Mouse (Mus musculus): Measurements from ENCODE around the gene Fahd1. TPM values are rescaled to one million over a fixed set of nuclear protein-coding genes. Genes with fewer than 3 reads are reported as not detected.

Fahd1 gene
- polyA plus RNA-seq, 1 experiment from 2014 or later = 17.1 TPM

- DNase-seq (no peak), ATAC-seq (ENCODE audit: insufficient read depth) (no peak)
- no peak for TF ChIP-seq CTCF (IDR thresholded peaks at IDR 0.05; ENCODE audit: low read depth)
- no peaks in the 10 kb centered on the region for H3K27me3 ChIP-seq (ENCODE audit: insufficient read depth, low read length)
- no peak overlapping the region for H3K4me2 ChIP-seq
- no peak overlapping the region for H3K4me3 ChIP-seq (ENCODE audit: low read depth, low read length)
- H3K27ac ChIP-seq (ENCODE audit: low read depth) = no peak overlapping the region
- H3K36me3 ChIP-seq (ENCODE audit: insufficient read depth) = peaks cover 55% of the 10 kb centered on the region
- peaks cover 15% of the 10 kb centered on the region for H3K4me1 ChIP-seq (ENCODE audit: insufficient read depth)
- H3K9ac ChIP-seq = no peak overlapping the region; the same call in 1 of the 2 replicates
- no peaks in the 10 kb centered on the region for H3K9me3 ChIP-seq (ENCODE audit: low read depth, low read length)
- WGBS = 83% methylated on average over 19 of the region's 19 CpGs
Observed at GRCm38 (mm10) chr17:24890151-24891092, 40.3 kb upstream of the Fahd1 start.

DNA sequence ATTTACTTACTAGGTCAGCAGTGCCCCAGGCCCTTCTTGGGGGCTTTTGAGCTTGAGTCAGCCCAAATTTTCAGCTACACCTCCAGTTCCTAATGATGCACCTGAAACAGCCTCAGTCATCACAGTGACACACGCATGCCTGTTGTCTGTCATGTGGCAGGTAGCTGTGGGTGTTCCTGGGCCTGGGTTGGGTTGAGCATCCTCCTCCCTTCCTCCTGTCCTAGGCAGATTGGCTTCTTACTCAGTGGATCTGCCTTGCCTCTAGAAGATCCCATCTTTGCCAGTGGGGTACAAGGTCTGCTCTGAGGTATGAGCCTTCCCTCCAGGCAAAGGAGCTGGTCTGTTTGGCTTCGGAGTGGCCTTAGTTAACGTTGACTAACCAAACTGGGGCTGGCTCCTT is 38.7 kb upstream of the Fahd1 start:
- Histone ChIP-seq H3K36me3 (ENCODE audit: insufficient read depth) (peaks cover 54% of the 10 kb centered on the region), H3K4me1 (ENCODE audit: insufficient read depth) (peaks cover 13% of the 10 kb centered on the region), H3K4me2 (no peak overlapping the region), H3K9ac (no peak overlapping the region), H3K4me3 (ENCODE audit: low read depth, low read length) (no peak overlapping the region), H3K27ac (ENCODE audit: low read depth) (no peak overlapping the region), H3K9me3 (ENCODE audit: low read depth, low read length) (no peaks in the 10 kb centered on the region), H3K27me3 (ENCODE audit: insufficient read depth, low read length) (no peaks in the 10 kb centered on the region)
- ATAC-seq (ENCODE audit: insufficient read depth) = no peak
- DNase-seq = no peak
- TF ChIP-seq CTCF (IDR thresholded peaks at IDR 0.05; ENCODE audit: low read depth) = no peak
- 88% methylated on average over 3 of the region's 3 CpGs for WGBS

DNA sequence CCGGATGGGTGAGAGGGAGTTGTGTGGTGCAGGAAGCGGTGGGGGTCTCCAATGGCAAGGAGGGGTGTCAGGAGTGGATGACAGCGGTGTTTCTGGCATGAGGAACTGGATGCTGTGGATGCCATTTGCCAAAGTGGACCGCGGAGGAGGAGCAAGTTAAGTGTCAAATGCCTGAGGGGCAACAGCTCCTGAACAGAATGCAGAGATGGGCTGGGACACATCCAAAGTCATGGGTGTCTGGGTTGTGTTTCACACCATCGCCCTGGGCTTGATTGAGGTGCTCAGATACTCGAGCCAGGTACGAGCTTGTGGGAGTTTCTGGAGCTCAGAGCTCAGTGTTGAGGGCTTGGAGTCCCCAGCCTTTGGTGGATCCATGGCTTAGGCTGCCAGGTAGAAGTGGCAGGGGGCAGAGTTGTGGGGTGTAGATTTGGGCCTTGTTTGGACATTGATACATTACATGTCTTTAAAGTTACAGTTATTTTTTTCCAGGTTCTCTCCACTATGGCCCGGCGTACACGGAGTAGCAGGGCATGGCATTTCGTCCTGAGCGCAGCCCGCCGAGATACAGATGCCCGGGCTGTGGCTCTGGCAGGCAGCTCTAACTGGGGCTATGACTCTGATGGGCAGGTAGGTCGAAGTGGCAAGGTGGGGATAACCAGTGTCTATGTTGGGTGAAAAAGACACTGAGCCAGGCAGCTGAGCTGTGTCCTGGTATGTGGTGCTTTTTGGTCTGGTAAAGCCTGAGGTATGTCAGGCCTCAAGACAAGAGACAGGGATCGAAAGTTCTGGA is 37.3 kb upstream of the Fahd1 start:
- Histone ChIP-seq H3K9me3 (ENCODE audit: low read depth, low read length) (no peaks in the 10 kb centered on the region), H3K27me3 (ENCODE audit: insufficient read depth, low read length) (no peaks in the 10 kb centered on the region), H3K36me3 (ENCODE audit: insufficient read depth) (peaks cover 53% of the 10 kb centered on the region), H3K9ac (peak overlapping the region; percentile 82), H3K27ac (ENCODE audit: low read depth) (no peak overlapping the region), H3K4me2 (peak overlapping the region; percentile 88), H3K4me1 (ENCODE audit: insufficient read depth) (peaks cover 13% of the 10 kb centered on the region), H3K4me3 (ENCODE audit: low read depth, low read length) (peak overlapping the region; percentile 70)
- no peak for ATAC-seq (ENCODE audit: insufficient read depth)
- TF ChIP-seq CTCF (IDR thresholded peaks at IDR 0.05; ENCODE audit: low read depth) = no peak
- no peak for DNase-seq
- 59% methylated on average over 18 of the region's 18 CpGs for WGBS

GRCm38 (mm10) chr17:24886932-24887271 is 36.7 kb upstream of the Fahd1 start:
- Histone ChIP-seq H3K27ac (ENCODE audit: low read depth) (peak overlapping the region; percentile 9; the same call in 1 of the 2 replicates), H3K4me3 (ENCODE audit: low read depth, low read length) (peak overlapping the region; percentile 70), H3K36me3 (ENCODE audit: insufficient read depth) (peaks cover 52% of the 10 kb centered on the region), H3K27me3 (ENCODE audit: insufficient read depth, low read length) (no peaks in the 10 kb centered on the region), H3K4me2 (peak overlapping the region; percentile 88), H3K9ac (peak overlapping the region; percentile 82), H3K9me3 (ENCODE audit: low read depth, low read length) (no peaks in the 10 kb centered on the region), H3K4me1 (ENCODE audit: insufficient read depth) (peaks cover 13% of the 10 kb centered on the region)
- TF ChIP-seq CTCF (IDR thresholded peaks at IDR 0.05; ENCODE audit: low read depth) = no peak
- WGBS = under 1% methylated on average over 18 of the region's 18 CpGs
- DNase-seq (no peak), ATAC-seq (ENCODE audit: insufficient read depth) (peak; percentile 24)

GRCm38 (mm10) chr17:24886134-24886931 is 36.2 kb upstream of the Fahd1 start, which contains the start of the genes Nubp2 and Spsb3:
Gene Nubp2, minus strand, starts transcription at chr17:24886349.
Gene Spsb3, plus strand, starts transcription at chr17:24886643.
- Histone ChIP-seq H3K9me3 (ENCODE audit: low read depth, low read length) (no peaks in the 10 kb centered on the region), H3K27ac (ENCODE audit: low read depth) (peak within 1 kb of the TSS; percentile 9; the same call in 1 of the 2 replicates), H3K4me2 (peak within 1 kb of the TSS; percentile 88), H3K4me3 (ENCODE audit: low read depth, low read length) (peak within 1 kb of the TSS; percentile 70), H3K4me1 (ENCODE audit: insufficient read depth) (peaks cover 13% of the 10 kb centered on the region), H3K36me3 (ENCODE audit: insufficient read depth) (peaks cover 46% of the 10 kb centered on the region), H3K27me3 (ENCODE audit: insufficient read depth, low read length) (no peaks in the 10 kb centered on the region), H3K9ac (peak within 1 kb of the TSS; percentile 82)
- WGBS = under 1% methylated on average over 69 of the region's 69 CpGs
- DNase-seq (peak; percentile 100), ATAC-seq (ENCODE audit: insufficient read depth) (peak; percentile 96)
- TF ChIP-seq CTCF (IDR thresholded peaks at IDR 0.05; ENCODE audit: low read depth) = no peak

GRCm38 (mm10) chr17:24885356-24886133 is 35.4 kb upstream of the Fahd1 start:
- Histone ChIP-seq H3K9ac (peak overlapping the region; percentile 69), H3K4me2 (peak overlapping the region; percentile 87), H3K36me3 (ENCODE audit: insufficient read depth) (peaks cover 39% of the 10 kb centered on the region), H3K4me1 (ENCODE audit: insufficient read depth) (peaks cover 13% of the 10 kb centered on the region), H3K27ac (ENCODE audit: low read depth) (no peak overlapping the region), H3K9me3 (ENCODE audit: low read depth, low read length) (no peaks in the 10 kb centered on the region), H3K4me3 (ENCODE audit: low read depth, low read length) (peak overlapping the region; percentile 70), H3K27me3 (ENCODE audit: insufficient read depth, low read length) (no peaks in the 10 kb centered on the region)
- DNase-seq = no peak
- 21% methylated on average over 22 of the region's 22 CpGs for WGBS
- TF ChIP-seq CTCF (IDR thresholded peaks at IDR 0.05; ENCODE audit: low read depth) = no peak
- ATAC-seq (ENCODE audit: insufficient read depth) = no peak
